Mouse (Mus musculus) lung, embryonic 16.5 days (tissue): ENCODE measurements around the gene Fbxl16. TPM values are rescaled to one million over a fixed set of nuclear protein-coding genes. Genes with fewer than 3 reads are reported as not detected.

Experiments
- ATAC-seq: fragments of 200-750 bp; cut with Nextera tagmentation; 2 replicates; pipeline ENCODE4 v1.8.0; 2017; ENCODE audit warnings: low read depth, mild to moderate bottlenecking, moderate library complexity
- H3K27ac ChIP-seq: fragments of 300-500 bp; sonication (generic); 2 replicates; pipeline ENCODE4 v1.5.1; 2014; ENCODE audit warnings: mild to moderate bottlenecking, control low read depth, low read length
- H3K27me3 ChIP-seq: fragments of 300-500 bp; sonication (generic); 2 replicates; pipeline ENCODE4 v1.6.1; 2014; ENCODE audit warnings: low read depth, low read length, mixed read lengths; ENCODE audit not compliant: control insufficient read depth, insufficient read depth
- H3K36me3 ChIP-seq: fragments of 300-500 bp; sonication (generic); 2 replicates; pipeline ENCODE4 v1.6.1; 2014; ENCODE audit warnings: low read length; ENCODE audit not compliant: control insufficient read depth, insufficient read depth
- H3K4me1 ChIP-seq: fragments of 300-500 bp; sonication (generic); replicated peaks from 2 replicates; pipeline ENCODE4 v1.6.1; 2014; ENCODE audit warnings: low read length, mixed read lengths; ENCODE audit not compliant: control insufficient read depth, insufficient read depth
- H3K4me2 ChIP-seq: fragments of 300-500 bp; sonication (generic); 2 replicates; pipeline ENCODE4 v1.6.1; 2014; ENCODE audit warnings: low read depth, low read length, control low read depth
- H3K4me3 ChIP-seq: fragments of 300-500 bp; sonication (generic); 2 replicates; pipeline ENCODE4 v1.5.1; 2014; ENCODE audit warnings: mild to moderate bottlenecking, low read length, control low read depth
- H3K9ac ChIP-seq: fragments of 300-500 bp; sonication (generic); 2 replicates; pipeline ENCODE4 v1.6.1; 2014; ENCODE audit warnings: low read length, control low read depth
- H3K9me3 ChIP-seq: fragments of 300-500 bp; sonication (generic); 2 replicates; pipeline ENCODE4 v1.6.1; 2016; ENCODE audit warnings: low read length; ENCODE audit not compliant: control insufficient read depth
- WGBS: fragments of 180-500 bp; shearing (Covaris S2); extraction: QIAGEN DNeasy Blood & Tissue Kit; methylation state at CpG from one replicate; pipeline ENCODE4 v1.1.7; 2014; 5-methylcytosine and 5-hydroxymethylcytosine counted together
- polyA plus RNA-seq: library from polyadenylated mRNA; unstranded; fragments of >200 nt; fragmentation: Nextera tagmentation; extraction: Ambion mirVana; gene quantifications from 2 replicates; pipeline ENCODE4 v1.2.1, GENCODE M21; 2015

Gene Fbxl16
- polyA plus RNA-seq: 1.1 and 1.2 TPM in 2 replicates

DNA sequence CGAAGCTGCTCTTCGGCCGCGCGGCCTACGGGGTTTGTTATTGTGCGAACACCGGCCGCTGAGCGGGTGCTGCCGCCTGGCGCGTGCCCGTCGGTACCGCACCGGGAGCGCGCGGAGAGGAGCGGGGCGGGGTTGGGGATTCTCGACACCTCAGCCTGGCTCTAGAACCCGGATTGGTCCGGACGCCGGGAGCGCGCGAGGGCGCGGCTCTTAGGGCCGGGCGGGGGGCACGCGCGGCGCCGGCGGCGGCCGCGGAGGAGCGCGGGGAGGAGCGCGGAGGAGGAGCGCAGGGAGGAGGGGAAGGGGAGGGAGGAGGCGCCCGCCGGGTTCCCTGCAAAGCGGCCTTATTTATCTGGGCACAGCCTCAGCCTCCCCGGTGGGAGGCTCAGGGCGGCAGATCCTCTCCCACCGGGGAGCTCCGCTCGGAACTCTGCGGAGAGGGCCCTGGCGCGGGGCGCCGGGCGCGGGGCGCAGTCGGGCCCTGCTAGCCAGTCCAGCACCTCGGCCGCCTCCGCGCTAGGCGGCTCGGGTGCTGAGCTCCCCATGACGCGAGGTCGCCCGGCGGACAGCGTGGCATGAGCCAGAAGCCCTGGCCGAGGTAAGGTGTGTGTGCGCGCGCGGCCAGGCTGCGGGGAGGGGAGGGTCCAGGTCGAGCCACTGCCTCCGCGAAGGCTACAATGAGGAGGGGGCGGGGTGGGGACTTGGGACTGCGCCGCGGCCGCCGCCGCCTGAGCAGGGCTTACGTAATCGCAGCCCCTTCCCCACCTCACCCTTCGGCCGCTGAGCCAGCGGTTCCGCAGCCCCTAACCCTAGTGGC lies at the start of gene Fbxl16:
TSS of gene Fbxl16 (plus strand) at position 297 of the 817 bp plus-strand sequence.
- H3K36me3 ChIP-seq: no peaks in the 10 kb centered on the region
- no peak within 1 kb of the TSS for H3K27ac ChIP-seq
- peak within 1 kb of the TSS; percentile 96 for H3K4me2 ChIP-seq
- WGBS: under 1% methylated on average over 75 of the region's 100 CpGs
- peaks cover 33% of the 10 kb centered on the region for H3K27me3 ChIP-seq
- peak; percentile 81 for ATAC-seq
- peaks cover 3% of the 10 kb centered on the region; the same call in 1 of the 2 replicates for H3K4me1 ChIP-seq
- peak within 1 kb of the TSS; percentile 68 for H3K4me3 ChIP-seq
- peak within 1 kb of the TSS; percentile 62 for H3K9ac ChIP-seq
- H3K9me3 ChIP-seq: no peaks in the 10 kb centered on the region

DNA sequence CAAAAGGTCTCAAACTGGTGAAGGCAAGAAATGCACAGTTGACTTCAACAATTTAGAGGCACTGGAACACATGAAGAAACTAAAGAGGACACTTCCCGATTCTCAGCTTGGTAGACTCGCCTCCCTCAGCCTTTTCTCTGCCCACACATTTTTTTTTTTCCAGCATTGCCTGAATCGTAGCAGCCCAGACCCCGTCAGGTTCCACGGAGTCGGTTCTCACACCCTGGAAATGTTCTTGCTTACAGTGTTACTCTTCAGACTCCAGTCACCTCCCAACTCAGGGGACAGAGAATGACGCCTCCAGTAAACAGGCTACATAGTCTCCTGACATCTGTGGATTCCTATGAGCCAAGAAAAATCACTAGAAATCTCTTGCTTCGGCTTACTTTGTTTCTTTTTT lies 48.7 kb upstream of the Fbxl16 start:
- ATAC-seq: no peak
- H3K9me3 ChIP-seq: no peaks in the 10 kb centered on the region
- no peaks in the 10 kb centered on the region for H3K27me3 ChIP-seq
- H3K9ac ChIP-seq: no peak overlapping the region
- 62% methylated on average over 8 of the region's 8 CpGs for WGBS
- H3K36me3 ChIP-seq: no peaks in the 10 kb centered on the region
- H3K4me3 ChIP-seq: no peak overlapping the region
- no peak overlapping the region for H3K4me2 ChIP-seq
- H3K27ac ChIP-seq: no peak overlapping the region
- H3K4me1 ChIP-seq: peaks cover 6% of the 10 kb centered on the region

DNA sequence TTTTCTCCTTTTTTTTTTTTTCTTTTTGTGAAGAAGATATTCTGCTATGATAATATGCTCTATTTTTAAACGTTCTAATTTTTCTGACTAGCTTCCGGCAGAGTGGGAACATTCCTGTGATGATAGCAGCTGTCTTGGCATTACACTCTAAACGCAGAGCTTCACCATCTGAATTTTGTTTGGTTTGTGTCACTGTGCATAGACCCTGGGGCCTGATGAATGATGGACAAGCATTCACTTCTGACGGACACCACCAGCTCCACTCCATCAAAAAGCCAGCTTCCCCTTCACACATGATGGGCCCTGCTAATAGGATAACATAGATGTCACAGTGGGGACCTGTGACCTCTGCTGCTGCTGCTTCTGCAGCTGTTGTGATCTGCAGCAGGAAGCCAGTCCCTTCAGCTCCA lies 47.3 kb upstream of the Fbxl16 start:
- H3K27ac ChIP-seq: no peak overlapping the region
- no peak for ATAC-seq
- 21% methylated on average over 4 of the region's 4 CpGs for WGBS
- H3K36me3 ChIP-seq: no peaks in the 10 kb centered on the region
- no peak overlapping the region for H3K4me3 ChIP-seq
- no peak overlapping the region for H3K4me2 ChIP-seq
- H3K4me1 ChIP-seq: no peaks in the 10 kb centered on the region
- no peaks in the 10 kb centered on the region for H3K9me3 ChIP-seq
- no peak overlapping the region for H3K9ac ChIP-seq
- no peaks in the 10 kb centered on the region for H3K27me3 ChIP-seq

DNA sequence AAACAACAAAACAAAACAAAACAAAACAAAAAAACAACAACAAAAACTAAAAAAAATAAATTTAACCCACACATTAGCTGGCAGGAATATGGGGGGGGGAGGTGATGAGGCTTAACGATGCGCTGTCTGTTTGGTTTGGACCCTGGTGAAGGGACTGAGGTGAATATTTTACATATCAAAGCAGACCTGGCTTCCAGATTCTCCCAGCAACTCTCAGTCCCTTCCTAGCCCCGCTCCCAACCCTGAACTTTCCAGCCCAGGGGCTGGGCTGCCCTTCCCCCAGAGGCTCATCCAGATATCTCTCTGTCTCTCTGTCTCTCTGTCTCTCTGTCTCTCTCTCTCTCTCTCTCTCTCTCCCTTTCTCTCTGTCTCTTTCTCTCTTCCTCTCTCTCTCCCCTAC lies 46.3 kb upstream of the Fbxl16 start:
- Histone ChIP-seq H3K4me3 (no peak overlapping the region), H3K4me1 (no peaks in the 10 kb centered on the region), H3K9ac (no peak overlapping the region), H3K27me3 (no peaks in the 10 kb centered on the region), H3K27ac (no peak overlapping the region), H3K36me3 (no peaks in the 10 kb centered on the region), H3K9me3 (no peaks in the 10 kb centered on the region), H3K4me2 (no peak overlapping the region)
- 51% methylated on average over 3 of the region's 3 CpGs for WGBS
- ATAC-seq: no peak

DNA sequence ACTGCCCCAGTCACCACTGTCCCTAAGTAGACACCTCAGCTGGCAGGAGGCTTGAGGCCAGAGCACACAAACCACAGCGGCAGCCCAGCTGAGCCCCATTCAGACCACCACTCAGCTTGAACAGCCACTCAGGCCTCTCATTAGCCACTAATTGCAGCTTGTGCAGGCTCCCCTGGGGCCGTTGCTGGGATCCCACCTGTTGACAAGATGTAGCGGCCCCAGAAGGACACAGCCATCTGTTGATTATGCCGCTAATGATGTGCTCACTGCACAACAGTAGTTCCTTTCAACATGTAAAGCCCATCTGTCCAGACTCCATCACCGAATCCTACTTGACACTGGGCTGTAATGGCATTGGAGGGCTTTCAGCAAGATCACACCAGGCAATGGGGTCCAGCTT lies 43.0 kb upstream of the Fbxl16 start:
- Histone ChIP-seq H3K4me3 (no peak overlapping the region), H3K9ac (no peak overlapping the region), H3K27ac (no peak overlapping the region), H3K4me1 (no peaks in the 10 kb centered on the region), H3K27me3 (no peaks in the 10 kb centered on the region), H3K9me3 (no peaks in the 10 kb centered on the region), H3K36me3 (no peaks in the 10 kb centered on the region), H3K4me2 (no peak overlapping the region)
- ATAC-seq: no peak
- 62% methylated on average over 5 of the region's 5 CpGs for WGBS

DNA sequence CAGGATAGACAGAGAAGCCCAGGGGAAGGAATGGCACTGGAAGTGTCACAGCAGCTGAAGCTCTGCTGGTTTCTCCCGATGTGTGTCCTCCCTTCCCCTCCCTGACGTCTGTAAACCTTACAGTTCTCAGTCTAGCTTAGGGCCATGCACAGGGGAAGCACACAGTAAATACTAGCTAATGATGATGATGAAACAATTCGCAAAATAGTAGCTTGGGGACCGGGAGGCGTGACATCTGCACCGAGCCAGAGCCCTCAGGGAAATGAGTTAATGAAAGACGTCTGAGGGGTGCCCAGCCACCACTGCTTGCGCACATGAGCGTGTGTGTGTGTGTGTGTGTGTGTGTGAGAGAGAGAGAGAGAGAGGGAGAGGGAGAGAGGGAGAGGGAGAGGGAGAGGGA lies 39.6 kb upstream of the Fbxl16 start:
- Histone ChIP-seq H3K4me2 (no peak overlapping the region), H3K36me3 (no peaks in the 10 kb centered on the region), H3K4me1 (peaks cover 3% of the 10 kb centered on the region), H3K27ac (no peak overlapping the region), H3K9ac (no peak overlapping the region), H3K27me3 (no peaks in the 10 kb centered on the region), H3K4me3 (no peak overlapping the region), H3K9me3 (no peaks in the 10 kb centered on the region)
- no peak for ATAC-seq
- WGBS: 54% methylated on average over 9 of the region's 9 CpGs

DNA sequence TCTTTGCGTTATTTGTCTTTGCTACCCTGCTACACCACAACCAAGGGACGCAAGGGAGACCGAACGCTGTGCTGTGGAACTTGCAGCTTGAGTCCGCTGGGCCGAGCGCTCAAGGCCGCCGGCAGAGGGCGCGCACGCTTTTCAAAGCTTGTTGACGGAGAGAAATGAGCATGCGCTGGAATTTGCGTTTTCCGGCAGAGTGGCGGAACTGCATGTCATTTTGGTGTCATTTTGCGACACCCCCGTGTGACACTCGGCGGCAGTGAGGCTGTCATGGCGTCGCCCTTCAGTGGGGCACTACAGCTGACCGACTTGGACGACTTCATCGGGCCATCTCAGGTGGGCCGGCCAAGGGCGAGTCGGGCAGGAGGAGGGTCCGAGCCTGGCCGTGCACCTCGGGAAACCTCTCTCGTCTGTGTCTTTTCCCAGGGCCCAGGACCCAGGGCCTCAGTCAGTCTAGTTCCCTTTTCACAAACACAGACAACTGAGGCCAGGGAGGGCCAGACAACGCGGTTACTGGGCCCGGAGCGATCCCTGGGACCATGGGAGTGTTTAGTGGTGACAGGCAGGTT lies 35.2 kb upstream of the Fbxl16 start, which contains the start of gene Narfl:
TSS of gene Narfl (plus strand) at position 228 of the 572 bp plus-strand sequence.
- H3K4me3 ChIP-seq: peak within 1 kb of the TSS; percentile 64
- peaks cover 7% of the 10 kb centered on the region for H3K4me1 ChIP-seq
- no peak within 1 kb of the TSS for H3K27ac ChIP-seq
- 0 out of 2 replicates have a peak, but pooled peaks cover 2% of the 10 kb centered on the region for H3K36me3 ChIP-seq
- under 1% methylated on average over 37 of the region's 37 CpGs for WGBS
- peak within 1 kb of the TSS; percentile 84 for H3K9ac ChIP-seq
- no peaks in the 10 kb centered on the region for H3K27me3 ChIP-seq
- peak; percentile 92 for ATAC-seq
- H3K9me3 ChIP-seq: no peaks in the 10 kb centered on the region
- peak within 1 kb of the TSS; percentile 88 for H3K4me2 ChIP-seq

DNA sequence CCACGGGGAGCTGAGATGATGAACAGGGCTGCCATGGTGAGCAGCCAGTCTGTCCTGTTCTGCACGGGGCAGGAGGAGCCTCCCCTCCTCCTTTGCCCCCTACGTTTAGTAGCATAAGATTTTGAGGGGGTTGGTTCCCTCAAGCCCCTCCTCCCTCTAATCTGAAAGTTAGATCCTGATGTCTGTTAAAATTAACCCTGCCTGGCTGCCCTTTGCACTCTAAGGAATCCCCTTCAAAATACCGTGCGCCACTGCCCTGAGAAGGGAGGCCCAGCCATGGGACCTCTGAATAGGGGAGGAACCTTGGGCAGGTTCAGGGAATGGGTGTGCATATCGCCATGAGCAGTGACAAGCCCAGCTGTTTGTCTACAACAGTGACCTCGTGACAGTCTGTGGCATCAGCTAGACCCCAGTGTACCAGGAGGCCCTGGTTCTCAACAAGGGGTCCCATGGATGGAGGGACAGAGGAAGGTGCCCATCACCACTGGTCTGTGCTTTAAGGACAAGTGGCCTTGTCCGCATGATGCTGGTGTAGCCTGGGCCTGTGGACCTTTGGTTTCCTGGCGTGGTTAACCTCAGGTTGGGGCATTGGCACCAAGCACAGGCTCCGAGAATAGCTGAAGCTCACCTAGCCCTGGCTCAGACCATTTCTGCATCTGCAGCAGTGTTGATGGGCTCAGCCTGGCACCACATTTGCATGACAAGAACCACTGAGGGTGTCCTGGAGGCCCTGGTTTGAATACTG lies 33.4 kb upstream of the Fbxl16 start:
- peaks cover 10% of the 10 kb centered on the region for H3K36me3 ChIP-seq
- H3K27me3 ChIP-seq: no peaks in the 10 kb centered on the region
- no peak for ATAC-seq
- H3K27ac ChIP-seq: no peak overlapping the region
- no peak overlapping the region for H3K9ac ChIP-seq
- 71% methylated on average over 10 of the region's 10 CpGs for WGBS
- no peaks in the 10 kb centered on the region for H3K9me3 ChIP-seq
- peaks cover 7% of the 10 kb centered on the region for H3K4me1 ChIP-seq
- no peak overlapping the region for H3K4me3 ChIP-seq
- H3K4me2 ChIP-seq: no peak overlapping the region

DNA sequence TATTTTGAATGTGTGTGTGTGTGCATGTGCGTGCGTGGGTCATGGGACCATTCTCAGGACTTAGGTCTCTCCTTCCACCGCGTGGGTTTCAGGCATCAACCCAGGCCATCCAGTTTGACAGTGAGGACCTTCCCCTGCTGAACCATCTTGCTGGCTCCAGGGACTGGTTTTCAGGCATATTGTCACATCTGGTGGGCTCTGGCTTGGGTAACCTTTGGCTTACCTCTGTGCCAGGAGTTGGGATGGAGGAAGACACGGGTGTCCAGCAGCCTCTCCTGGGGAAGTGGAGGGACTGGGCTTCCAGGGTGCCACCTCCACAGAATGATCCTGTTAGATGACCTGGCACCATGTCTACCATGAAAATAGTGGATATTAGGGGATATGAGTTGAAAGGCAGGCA lies 30.9 kb upstream of the Fbxl16 start:
- ATAC-seq: no peak
- no peak overlapping the region for H3K4me3 ChIP-seq
- no peak overlapping the region for H3K27ac ChIP-seq
- H3K27me3 ChIP-seq: no peaks in the 10 kb centered on the region
- H3K9ac ChIP-seq: no peak overlapping the region
- 88% methylated on average over 5 of the region's 5 CpGs for WGBS
- H3K4me1 ChIP-seq: peaks cover 7% of the 10 kb centered on the region
- no peaks in the 10 kb centered on the region for H3K9me3 ChIP-seq
- no peak overlapping the region for H3K4me2 ChIP-seq
- H3K36me3 ChIP-seq: peaks cover 25% of the 10 kb centered on the region
